Mouse (Mus musculus): ENCODE results near the gene Htr3b.

Gene Htr3b

DNA sequence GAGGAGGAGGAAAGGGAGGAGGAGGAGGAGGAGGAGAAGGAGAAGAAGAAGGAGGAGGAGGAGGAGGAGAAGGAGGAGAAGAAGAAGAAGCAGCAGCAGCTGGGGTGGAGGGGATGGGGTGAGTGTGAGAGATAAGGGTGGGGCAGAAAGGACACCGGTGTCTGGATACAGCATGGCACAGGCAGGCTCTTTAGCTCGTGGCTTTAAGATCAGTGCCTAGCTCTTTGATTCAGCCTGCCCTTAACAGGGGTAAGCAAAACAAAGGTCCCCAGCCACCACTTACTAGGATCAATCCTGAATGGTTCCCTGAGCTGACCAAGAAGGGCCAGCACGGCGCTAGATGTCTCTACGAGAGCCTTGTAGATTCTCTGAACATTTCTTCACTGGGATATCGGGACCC is 70.0 kb downstream of the Htr3b start:
- no peak for DNase-seq (ENCODE audit: low read depth, low spot score)
- no peaks in the 10 kb centered on the region for H3K27me3 ChIP-seq (ENCODE audit: control insufficient read depth, insufficient read depth, low read length, poor library complexity, severe bottlenecking)
- H3K36me3 ChIP-seq (ENCODE audit: control insufficient read depth, insufficient read depth, low read length, poor library complexity, severe bottlenecking): no peaks in the 10 kb centered on the region

DNA sequence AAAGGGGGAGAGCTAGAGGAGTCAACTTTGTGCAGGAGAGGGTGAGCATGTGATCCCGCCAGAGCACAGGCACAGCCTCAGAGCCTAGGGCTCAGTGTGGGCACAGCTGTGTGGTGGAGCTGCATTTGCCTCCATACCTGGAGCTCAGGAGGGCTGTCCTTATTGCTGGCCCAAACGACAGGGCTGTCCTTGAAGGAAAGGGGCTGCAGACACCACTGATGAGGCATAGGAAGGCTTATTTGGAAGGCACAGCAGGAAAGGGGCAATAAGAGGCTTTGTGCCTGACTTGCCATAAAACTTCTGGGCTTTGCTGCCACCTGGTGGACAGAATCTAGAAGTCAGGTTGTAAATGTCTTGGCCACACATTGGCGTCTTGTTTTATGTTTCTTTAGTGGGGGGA is 70.8 kb downstream of the Htr3b start:
- DNase-seq (ENCODE audit: low read depth, low spot score): peak; percentile 59
- H3K27me3 ChIP-seq (ENCODE audit: control insufficient read depth, insufficient read depth, low read length, poor library complexity, severe bottlenecking): no peaks in the 10 kb centered on the region
- no peaks in the 10 kb centered on the region for H3K36me3 ChIP-seq (ENCODE audit: control insufficient read depth, insufficient read depth, low read length, poor library complexity, severe bottlenecking)

DNA sequence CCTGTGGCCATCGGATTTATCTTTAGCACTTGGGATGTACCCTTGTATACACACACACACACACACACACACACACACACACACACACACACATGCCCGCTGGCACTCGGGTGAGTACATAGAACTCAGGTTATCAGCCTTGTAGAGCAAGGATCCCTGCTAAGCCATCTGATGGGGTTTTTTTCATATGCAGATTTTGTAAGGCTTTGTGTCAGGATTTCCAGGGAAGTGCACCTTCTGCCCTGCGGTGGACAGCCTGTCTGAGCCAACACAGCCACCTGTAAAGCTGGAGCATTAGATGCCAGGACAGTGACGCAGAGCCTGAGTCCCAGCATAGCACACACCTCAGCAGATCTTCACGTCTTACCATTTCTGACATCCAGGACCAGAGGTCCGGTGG is 75.7 kb downstream of the Htr3b start:
- no peak for DNase-seq (ENCODE audit: low read depth, low spot score)

More for the DNA sequence above, 75.7 kb downstream of the Htr3b start:
- H3K36me3 ChIP-seq (ENCODE audit: control insufficient read depth, insufficient read depth, low read length, poor library complexity, severe bottlenecking): no peaks in the 10 kb centered on the region
- H3K27me3 ChIP-seq (ENCODE audit: control insufficient read depth, insufficient read depth, low read length, poor library complexity, severe bottlenecking): no peaks in the 10 kb centered on the region

Measured in splenic B cell, adult 2 months (primary cell).